Mouse (Mus musculus): Measurements from ENCODE around the gene Mmp11.

Mmp11 gene

GRCm38 (mm10) chr10:75935680-75936541 is at the start of gene Mmp11:
TSS of gene Mmp11 (minus strand) at chr10:75936496.
- no peak for DNase-seq (ENCODE audit: extremely low spot score, low read depth, low spot score)

- no peak for DNase-seq (ENCODE audit: extremely low spot score, low read depth, low spot score)
Observed at GRCm38 (mm10) chr10:75979432-75979831, 43.1 kb upstream of the Mmp11 start.

GRCm38 (mm10) chr10:75978835-75979157 is 42.5 kb upstream of the Mmp11 start:
- no peak for DNase-seq (ENCODE audit: extremely low spot score, low read depth, low spot score)

GRCm38 (mm10) chr10:75978119-75978834 is 42.0 kb upstream of the Mmp11 start:
- DNase-seq (ENCODE audit: extremely low spot score, low read depth, low spot score) = no peak

GRCm38 (mm10) chr10:75975216-75975615 is 38.9 kb upstream of the Mmp11 start:
- DNase-seq (ENCODE audit: extremely low spot score, low read depth, low spot score) = no peak

GRCm38 (mm10) chr10:75973846-75974245 is 37.5 kb upstream of the Mmp11 start:
- DNase-seq (ENCODE audit: extremely low spot score, low read depth, low spot score) = no peak

- no peak for DNase-seq (ENCODE audit: extremely low spot score, low read depth, low spot score)
Observed at GRCm38 (mm10) chr10:75954381-75954811, 18.1 kb upstream of the Mmp11 start, which contains the start of gene Gm5134. TSS of gene Gm5134 (plus strand) at chr10:75954514.

GRCm38 (mm10) chr10:75951424-75952050 is 15.2 kb upstream of the Mmp11 start:
- DNase-seq (ENCODE audit: extremely low spot score, low read depth, low spot score) = peak; percentile 77

GRCm38 (mm10) chr10:75950791-75951210 is 14.5 kb upstream of the Mmp11 start:
- DNase-seq (ENCODE audit: extremely low spot score, low read depth, low spot score) = no peak

- no peak for DNase-seq (ENCODE audit: extremely low spot score, low read depth, low spot score)
Observed at GRCm38 (mm10) chr10:75949053-75950045, 13.1 kb upstream of the Mmp11 start.

GRCm38 (mm10) chr10:75948079-75948478 is 11.8 kb upstream of the Mmp11 start:
- DNase-seq (ENCODE audit: extremely low spot score, low read depth, low spot score) = no peak

GRCm38 (mm10) chr10:75945896-75946295 is 9.6 kb upstream of the Mmp11 start:
- no peak for DNase-seq (ENCODE audit: extremely low spot score, low read depth, low spot score)

- DNase-seq (ENCODE audit: extremely low spot score, low read depth, low spot score) = no peak
Observed at GRCm38 (mm10) chr10:75945213-75945612, 8.9 kb upstream of the Mmp11 start.

- DNase-seq (ENCODE audit: extremely low spot score, low read depth, low spot score) = no peak
Observed at GRCm38 (mm10) chr10:75944066-75944772, 7.9 kb upstream of the Mmp11 start.

- no peak for DNase-seq (ENCODE audit: extremely low spot score, low read depth, low spot score)
Observed at GRCm38 (mm10) chr10:75942736-75943477, 6.6 kb upstream of the Mmp11 start, which contains the start of gene Vpreb3. TSS of gene Vpreb3 (plus strand) at chr10:75943057.

GRCm38 (mm10) chr10:75941042-75941824 is 4.9 kb upstream of the Mmp11 start:
- no peak for DNase-seq (ENCODE audit: extremely low spot score, low read depth, low spot score)

- DNase-seq (ENCODE audit: extremely low spot score, low read depth, low spot score) = no peak
Observed at GRCm38 (mm10) chr10:75940520-75940919, 4.2 kb upstream of the Mmp11 start, which contains the start of gene Gm867. TSS of gene Gm867 (minus strand) at chr10:75940672.
